Mouse (Mus musculus) MEL (cell line): ENCODE data around the gene Tmem251.

Experiments
- GATA1 ChIP-seq: IDR thresholded peaks from 2 replicates; pipeline ENCODE4 v1.6.1; 2011; ENCODE audit warnings: low read depth, low read length, improper control_type of control experiment
- MAZ ChIP-seq: IDR thresholded peaks from 2 replicates; pipeline ENCODE4 v1.6.1; 2012; ENCODE audit warnings: low read depth, mild to moderate bottlenecking, inconsistent platforms, low read length, improper control_type of control experiment

GRCm38 (mm10) chr12:102778151-102778550 is 34.6 kb downstream of the Tmem251 start:
- no peak for TF ChIP-seq GATA1
- no peak for TF ChIP-seq MAZ
